Mouse (Mus musculus) MEL (cell line): Measurements from ENCODE around the gene Gm10188. TPM values are rescaled to one million over a fixed set of nuclear protein-coding genes. Genes with fewer than 3 reads are reported as not detected.

Experiments
- DNase-seq: peaks from one replicate; pipeline ENCODE4 v3.0.0; 2011; ENCODE audit warnings: low read depth, low spot score
- H3K27ac ChIP-seq: 2 replicates; pipeline ENCODE4 v1.5.1; 2012; ENCODE audit warnings: low read depth, mild to moderate bottlenecking, control low read depth, low read length, moderate library complexity; ENCODE audit not compliant: control insufficient read depth
- H3K27me3 ChIP-seq, 2 experiments: fragments of 150-350 bp in 1 of 2; sonication (generic) in 1 of 2; 2 replicates each; pipeline ENCODE4 v1.6.1; 2012; ENCODE audit warnings: low read length in 2 of 2, mild to moderate bottlenecking in 2 of 2, improper control_type of control experiment in 1 of 2, moderate library complexity in 1 of 2; ENCODE audit not compliant: insufficient read depth in 2 of 2, control insufficient read depth in 1 of 2
- H3K36me3 ChIP-seq, 2 experiments: 2 replicates each; pipeline ENCODE4 v1.6.1; 2012 to 2014; ENCODE audit warnings: low read length in 2 of 2, improper control_type of control experiment in 1 of 2, inconsistent platforms in 1 of 2, mild to moderate bottlenecking in 1 of 2; ENCODE audit not compliant: insufficient read depth in 2 of 2, control insufficient read depth in 1 of 2
- H3K4me1 ChIP-seq, 2 experiments: fragments of 150-350 bp in 1 of 2; sonication (generic) in 1 of 2; 2 replicates each; pipeline ENCODE4 v1.6.1; 2012; ENCODE audit warnings: low read length in 2 of 2, improper control_type of control experiment in 1 of 2, mild to moderate bottlenecking in 1 of 2; ENCODE audit not compliant: insufficient read depth in 2 of 2, control insufficient read depth in 1 of 2
- H3K4me3 ChIP-seq, 2 experiments: fragments of 150-350 bp in 1 of 2; sonication (generic) in 1 of 2; 2 replicates each; pipeline ENCODE4 v1.5.1; 2012; ENCODE audit warnings: low read depth in 2 of 2, low read length in 2 of 2, mild to moderate bottlenecking in 2 of 2, moderate library complexity in 2 of 2, control low read depth in 1 of 2, improper control_type of control experiment in 1 of 2; ENCODE audit not compliant: control insufficient read depth in 1 of 2, insufficient read depth in 1 of 2
- H3K79me2 ChIP-seq: 2 replicates; pipeline ENCODE4 v1.6.1; 2012; ENCODE audit warnings: mild to moderate bottlenecking, low read length, moderate library complexity; ENCODE audit not compliant: control insufficient read depth, poor library complexity, insufficient read depth
- H3K9ac ChIP-seq: 2 replicates; pipeline ENCODE4 v1.6.1; 2012; ENCODE audit warnings: low read depth, mild to moderate bottlenecking, control low read depth, low read length, moderate library complexity; ENCODE audit not compliant: control insufficient read depth, poor library complexity, severe bottlenecking
- H3K9me3 ChIP-seq: fragments of 150-350 bp; sonication (generic); replicated peaks from 2 replicates; pipeline ENCODE4 v1.6.1; 2012; ENCODE audit warnings: mild to moderate bottlenecking, low read length, improper control_type of control experiment, moderate library complexity; ENCODE audit not compliant: insufficient read depth
- CHD2 ChIP-seq: IDR thresholded peaks from 2 replicates; pipeline ENCODE4 v1.6.1; 2011; ENCODE audit warnings: low read length, improper control_type of control experiment
- CTCF ChIP-seq, 3 experiments: IDR thresholded peaks in 2 of 3; conservative IDR thresholded peaks in 1 of 3; 2 replicates each; pipeline ENCODE4 v1.5.1; 2011 to 2012; ENCODE audit warnings: low read length in 3 of 3, low read depth in 2 of 3, mild to moderate bottlenecking in 2 of 3, improper control_type of control experiment in 1 of 3, inconsistent platforms in 1 of 3, mixed read lengths in 1 of 3, moderate library complexity in 1 of 3; ENCODE audit not compliant: control insufficient read depth in 1 of 3, insufficient read depth in 1 of 3, poor library complexity in 1 of 3, severe bottlenecking in 1 of 3
- ELF1 ChIP-seq: IDR thresholded peaks from 2 replicates; pipeline ENCODE4 v1.6.1; 2014; ENCODE audit warnings: low read depth, mild to moderate bottlenecking, inconsistent platforms, low read length, improper control_type of control experiment, moderate library complexity
- GABPA ChIP-seq: IDR thresholded peaks from 2 replicates; pipeline ENCODE4 v1.6.1; 2012; ENCODE audit warnings: low read depth, mild to moderate bottlenecking, inconsistent platforms, low read length, improper control_type of control experiment, moderate library complexity
- HCFC1 ChIP-seq: IDR thresholded peaks from 2 replicates; pipeline ENCODE4 v1.6.1; 2012; ENCODE audit warnings: low read depth, mild to moderate bottlenecking, inconsistent platforms, low read length, improper control_type of control experiment, moderate library complexity
- JUND ChIP-seq: IDR thresholded peaks from 2 replicates; pipeline ENCODE4 v1.6.1; 2011; ENCODE audit warnings: low read depth, mild to moderate bottlenecking, improper control_type of control experiment, low read length
- MAX ChIP-seq: IDR thresholded peaks from 2 replicates; pipeline ENCODE4 v1.6.1; 2011; ENCODE audit warnings: low read length, improper control_type of control experiment
- MAZ ChIP-seq: IDR thresholded peaks from 2 replicates; pipeline ENCODE4 v1.6.1; 2012; ENCODE audit warnings: low read depth, mild to moderate bottlenecking, inconsistent platforms, low read length, improper control_type of control experiment
- MYC ChIP-seq: IDR thresholded peaks from 2 replicates; pipeline ENCODE4 v1.6.1; 2011; ENCODE audit warnings: low read depth, mild to moderate bottlenecking, low read length, improper control_type of control experiment, moderate library complexity
- NELFE ChIP-seq: IDR thresholded peaks from 2 replicates; pipeline ENCODE4 v1.6.1; 2011; ENCODE audit warnings: low read depth, low read length, improper control_type of control experiment
- POLR2A ChIP-seq, 2 experiments: IDR thresholded peaks; 2 replicates each; pipeline ENCODE4 v1.6.1; 2011 to 2012; ENCODE audit warnings: low read length in 2 of 2, mild to moderate bottlenecking in 2 of 2, control low read depth in 1 of 2, improper control_type of control experiment in 1 of 2, low read depth in 1 of 2, moderate library complexity in 1 of 2; ENCODE audit not compliant: control insufficient read depth in 1 of 2, insufficient read depth in 1 of 2, poor library complexity in 1 of 2
- POLR2AphosphoS2 ChIP-seq: IDR thresholded peaks from 2 replicates; pipeline ENCODE4 v1.6.1; 2011; ENCODE audit warnings: low read length, improper control_type of control experiment
- POLR2AphosphoS5 ChIP-seq: IDR thresholded peaks from 2 replicates; pipeline ENCODE4 v1.6.1; 2012; ENCODE audit warnings: low read depth, borderline replicate concordance, mild to moderate bottlenecking, inconsistent platforms, low read length, moderate library complexity, mixed read lengths
- SMC3 ChIP-seq: IDR thresholded peaks from 2 replicates; pipeline ENCODE4 v1.6.1; 2011; ENCODE audit warnings: low read depth, low read length, improper control_type of control experiment
- TAL1 ChIP-seq: IDR thresholded peaks from 2 replicates; pipeline ENCODE4 v1.6.1; 2012; ENCODE audit warnings: mild to moderate bottlenecking, inconsistent platforms, low read length, moderate library complexity, mixed read lengths
- TBP ChIP-seq: IDR thresholded peaks from 2 replicates; pipeline ENCODE4 v1.8.0; 2011; ENCODE audit warnings: low read depth, low read length, improper control_type of control experiment
- UBTF ChIP-seq: IDR thresholded peaks from 2 replicates; pipeline ENCODE4 v1.6.1; 2012; ENCODE audit warnings: low read depth, mild to moderate bottlenecking, inconsistent platforms, low read length, improper control_type of control experiment, moderate library complexity, borderline replicate concordance; ENCODE audit not compliant: insufficient read depth
- ZC3H11A ChIP-seq: IDR thresholded peaks from 2 replicates; pipeline ENCODE4 v1.6.1; 2012; ENCODE audit warnings: low read depth, mild to moderate bottlenecking, inconsistent platforms, low read length, improper control_type of control experiment
- ZKSCAN1 ChIP-seq: IDR thresholded peaks from 2 replicates; pipeline ENCODE4 v1.6.1; 2012; ENCODE audit warnings: low read depth, mild to moderate bottlenecking, inconsistent platforms, low read length, improper control_type of control experiment, moderate library complexity
- polyA plus RNA-seq, 2 experiments: library from polyadenylated mRNA; stranded (reverse) in 1 of 2; unstranded in 1 of 2; fragments of >175 nt in 1 of 2; fragments of >200 nt in 1 of 2; gene quantifications; 2 replicates each; pipeline versions ENCODE4 v1.2.1 to v1.2.4; 2012; ENCODE audit warnings: low replicate concordance in 2 of 2, low read depth in 1 of 2; ENCODE audit not compliant: insufficient read length in 2 of 2, insufficient read depth in 1 of 2, missing spikeins in 1 of 2
- total RNA-seq: library from RNA; depleted of rRNA; stranded (reverse); fragments of 300-350 nt; gene quantifications from 2 replicates; pipeline ENCODE4 v1.2.3, GENCODE M21; 2012

Gene Gm10188
- total and polyA plus RNA-seq, 3 experiments, result not detected

DNA sequence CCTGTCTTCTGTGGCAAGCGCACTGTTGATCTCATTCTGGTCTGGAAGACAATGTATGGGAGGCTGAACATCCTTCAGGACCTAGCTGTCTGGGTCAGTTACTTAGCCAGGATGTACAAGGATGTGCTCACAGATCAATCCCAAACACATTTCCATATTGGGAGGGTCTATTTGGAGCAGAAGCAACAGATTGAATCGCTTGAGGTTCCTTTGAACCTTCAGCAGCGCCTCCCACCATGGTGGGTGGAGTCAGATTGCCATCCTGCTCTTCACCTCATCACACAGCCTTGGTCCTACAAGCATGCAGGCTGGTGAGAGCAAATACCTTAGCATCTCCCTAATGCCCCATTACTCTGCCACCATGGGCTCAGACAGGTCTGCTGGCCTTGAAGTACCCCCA lies 35.8 kb downstream of the Gm10188 start:
- Histone ChIP-seq H3K4me3 (no peak overlapping the region), H3K27ac (no peak overlapping the region), H3K9me3 (no peaks in the 10 kb centered on the region), H3K36me3 (no peaks in the 10 kb centered on the region), H3K4me1 (no peaks in the 10 kb centered on the region), H3K79me2 (no peaks in the 10 kb centered on the region), H3K9ac (no peak overlapping the region), H3K27me3 (peaks cover 5 to 14% of the 10 kb centered on the region in 2 experiments)
- no peak for DNase-seq
- TF ChIP-seq MYC, result no peak
- TF ChIP-seq SMC3, result no peak
- no peak for TF ChIP-seq GABPA
- TF ChIP-seq HCFC1, result no peak

DNA sequence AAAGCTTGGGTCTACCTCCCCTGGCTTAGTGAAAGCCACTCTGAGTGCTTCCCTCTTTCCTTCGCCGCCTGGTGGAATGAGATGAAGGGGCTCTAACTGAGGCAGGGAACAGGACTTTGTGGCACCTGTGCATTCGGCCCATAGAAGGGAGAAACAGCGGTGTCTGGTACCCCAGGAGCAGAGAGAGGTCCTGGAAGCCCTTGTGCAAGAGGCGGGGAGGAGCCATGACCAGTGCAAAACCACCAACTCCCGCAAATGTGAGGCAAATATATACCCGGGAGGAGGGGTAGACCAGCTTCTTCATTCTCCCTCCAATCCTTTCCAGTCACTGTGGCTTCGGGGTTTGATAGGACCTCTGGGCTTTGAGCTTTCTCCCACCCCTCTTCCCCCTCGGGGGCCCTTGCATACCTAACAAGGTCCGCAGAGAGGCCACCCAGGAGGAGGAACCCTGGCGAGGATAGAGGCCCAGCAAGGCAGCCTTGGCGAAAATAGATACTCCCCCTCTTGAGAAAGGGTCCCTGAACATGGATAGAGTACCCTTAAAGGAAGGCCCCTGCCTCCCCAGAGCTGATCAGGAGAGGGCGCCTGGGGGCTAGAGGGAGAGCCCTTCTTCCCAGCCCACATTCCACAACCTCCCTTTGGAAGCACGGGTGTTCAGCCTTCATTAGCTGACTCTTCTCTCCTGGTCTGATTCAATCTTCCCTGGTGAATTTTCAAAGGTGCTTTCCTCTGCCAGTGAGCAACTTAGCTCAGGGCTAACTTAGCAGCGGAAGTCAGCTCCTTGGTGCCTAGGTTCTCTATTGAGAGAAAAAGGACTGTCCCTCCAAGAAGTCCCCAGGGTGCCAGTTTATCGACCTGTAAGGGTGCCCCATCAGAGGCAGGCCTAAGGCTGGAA lies 37.5 kb downstream of the Gm10188 start:
- TF ChIP-seq POLR2AphosphoS5 (no peak), CTCF (IDR thresholded peaks at IDR 0.05 in 2 of 3, conservative IDR thresholded peaks at IDR 0.05 in 1 of 3; ENCODE audit: control insufficient read depth in 1 of 3, insufficient read depth in 1 of 3, low read depth in 2 of 3, low read length in 3 of 3, poor library complexity in 1 of 3, severe bottlenecking in 1 of 3) (no peak), MYC (no peak), ELF1 (no peak), ZKSCAN1 (no peak), JUND (no peak), UBTF (no peak), TBP (no peak), MAZ (no peak), TAL1 (no peak), NELFE (no peak), POLR2A (IDR thresholded peaks at IDR 0.05; ENCODE audit: control insufficient read depth in 1 of 2, insufficient read depth in 1 of 2, low read depth in 1 of 2, low read length in 2 of 2, poor library complexity in 1 of 2) (no peak), POLR2AphosphoS2 (no peak), ZC3H11A (no peak), MAX (no peak), CHD2 (no peak)
- TF ChIP-seq, all 39 proteins: peak for 0
- H3K36me3 ChIP-seq, result no peaks in the 10 kb centered on the region
- no peak overlapping the region for H3K4me3 ChIP-seq
- no peak overlapping the region for H3K9ac ChIP-seq
- no peaks in the 10 kb centered on the region for H3K79me2 ChIP-seq
- peaks cover 2 to 12% of the 10 kb centered on the region in 2 experiments for H3K27me3 ChIP-seq
- H3K9me3 ChIP-seq, result no peaks in the 10 kb centered on the region
- H3K27ac ChIP-seq, result no peak overlapping the region
- no peaks in the 10 kb centered on the region for H3K4me1 ChIP-seq
- DNase-seq, result no peak
